Mouse (Mus musculus): ENCODE results near the gene Odaph.
A peak's percentile ranks its signal among the peaks of the same experiment; 100 is the strongest.
"Not testable (repeated sequence)": the region's sequence is repeated elsewhere in the genome, so short reads cannot be mapped to it uniquely, and the experiment has no call there.

The Odaph gene

DNA sequence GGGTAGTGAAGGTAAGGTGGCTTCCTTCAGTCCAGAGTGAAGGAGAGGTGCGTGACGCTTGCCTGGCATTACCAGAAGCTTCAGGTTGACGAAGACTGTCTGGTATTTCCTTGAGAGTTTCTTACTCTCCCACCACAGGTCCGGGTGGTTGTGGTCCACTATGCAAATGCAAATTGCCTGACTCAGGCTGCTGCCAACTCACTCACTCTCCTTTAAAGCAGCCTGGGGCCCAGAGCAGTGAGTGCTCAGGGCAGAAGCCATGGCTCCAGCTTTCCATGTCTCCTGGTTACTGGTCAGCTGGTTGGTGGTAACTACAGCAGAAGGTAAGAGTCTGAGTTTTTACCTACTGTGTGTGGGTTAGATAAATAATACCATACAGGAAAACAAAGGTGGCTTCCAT lies at the start of gene Odaph:
Gene Odaph, plus strand, starts transcription at position 240 of the 400 bp plus-strand sequence.
- DNase-seq = no peak

DNA sequence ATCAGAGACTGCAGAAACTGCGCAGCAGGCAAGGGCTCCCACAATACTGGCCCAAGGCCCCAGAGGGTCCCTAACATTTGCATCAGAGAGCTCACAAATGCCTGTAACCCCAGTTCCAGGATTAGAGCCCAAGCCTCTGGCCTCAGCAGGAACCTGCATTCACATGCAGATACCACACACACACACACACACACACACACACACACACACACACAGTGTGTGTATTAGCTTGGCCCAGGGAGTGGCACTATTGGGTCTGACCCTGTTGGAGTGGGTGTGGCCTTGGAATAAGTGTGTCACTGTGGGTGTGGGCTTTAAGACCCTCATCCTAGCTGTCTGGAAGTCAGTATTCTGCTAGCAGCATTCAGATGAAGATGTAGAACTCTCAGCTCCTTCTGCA lies 41.7 kb upstream of the Odaph start:
- DNase-seq = not testable (repeated sequence)

DNA sequence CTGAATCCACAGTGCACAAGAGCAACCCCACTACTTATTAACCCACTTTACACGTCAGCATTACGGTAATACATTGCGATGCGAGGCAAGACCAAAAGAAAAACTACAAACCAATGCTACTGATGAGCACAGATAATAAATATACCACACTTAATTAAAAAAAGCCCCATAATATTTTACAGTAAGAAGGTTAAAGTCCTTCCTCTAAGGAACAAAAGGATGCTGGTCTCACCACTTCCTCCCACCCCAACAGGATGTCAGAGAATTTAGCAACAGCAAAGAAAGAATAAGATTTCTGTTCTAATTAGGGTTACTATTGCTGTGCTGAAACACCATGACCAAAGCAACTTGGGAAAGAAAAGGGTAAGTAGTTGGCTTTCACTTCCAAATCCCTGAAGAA lies 40.3 kb upstream of the Odaph start:
- no peak for DNase-seq

DNA sequence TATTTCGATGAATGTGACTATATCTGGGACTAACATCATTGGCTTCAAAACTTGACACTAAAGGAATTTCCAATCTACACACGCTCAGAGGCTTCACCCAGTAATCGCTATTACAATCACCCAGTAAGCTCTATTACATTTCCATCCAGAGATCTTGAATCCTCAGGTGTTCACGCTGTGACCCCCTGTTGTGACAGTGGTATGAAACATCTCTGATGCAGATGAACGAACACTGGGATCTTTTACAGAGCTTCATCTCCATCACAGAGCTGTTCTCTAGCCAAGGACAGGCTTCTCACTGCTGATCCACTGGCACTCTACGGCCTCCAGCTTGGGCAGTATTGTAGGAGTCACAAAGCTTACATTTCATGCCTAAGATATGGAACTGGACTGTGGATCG lies 37.8 kb upstream of the Odaph start:
- no peak for DNase-seq

DNA sequence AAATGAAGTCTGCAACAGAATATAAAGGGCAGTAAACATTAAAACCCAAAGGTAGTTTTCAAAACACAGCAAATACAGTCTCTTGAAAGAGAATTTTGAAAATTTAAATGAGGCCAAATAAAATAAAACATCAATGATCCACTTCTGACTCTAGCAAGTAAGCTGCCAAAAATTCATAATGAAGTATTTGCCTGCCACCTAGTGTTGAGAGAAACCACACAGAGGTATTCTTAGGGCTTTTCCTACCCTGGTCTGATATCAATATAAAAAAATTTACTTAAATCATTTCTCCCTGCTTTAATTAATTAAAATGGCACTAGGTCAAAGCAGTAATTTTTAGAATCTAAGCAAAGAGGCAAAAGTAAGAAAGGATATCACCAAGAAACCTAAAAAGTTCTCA lies 35.9 kb upstream of the Odaph start:
- DNase-seq = no peak

DNA sequence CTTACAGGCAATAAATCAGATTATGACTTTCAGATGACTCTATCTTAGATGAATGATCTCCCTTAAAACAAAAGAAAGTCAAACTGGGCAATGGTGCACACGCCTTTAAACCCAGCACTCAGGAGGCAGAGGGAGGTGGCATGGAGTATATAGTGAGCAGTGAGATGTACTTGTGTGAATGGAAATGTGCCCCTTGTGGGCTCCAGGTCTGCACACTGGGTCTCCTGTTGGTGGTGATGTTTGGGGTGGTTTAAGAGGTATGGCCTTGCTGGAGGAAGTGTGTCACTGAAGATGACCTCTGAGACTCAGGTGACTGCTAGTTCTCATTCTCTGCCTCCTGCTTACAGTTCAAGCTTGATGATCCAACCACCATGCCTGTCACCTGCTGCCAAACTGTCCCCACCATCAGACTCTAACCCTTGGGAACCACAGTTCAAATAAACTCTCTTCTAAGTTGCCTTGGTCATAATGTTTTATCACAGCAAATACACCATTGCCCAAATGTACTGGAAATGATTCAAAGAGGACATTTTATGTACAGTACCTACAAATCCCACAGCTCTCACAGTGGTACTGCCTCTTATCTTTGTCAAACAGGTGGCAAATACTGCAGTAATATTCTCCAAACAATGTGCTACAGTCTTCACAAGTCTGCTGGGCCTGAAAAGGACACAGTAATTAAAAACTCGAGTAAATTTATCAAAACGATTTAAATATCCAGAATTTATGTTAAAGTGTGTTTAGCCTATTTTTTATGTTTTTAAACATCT lies 30.1 kb upstream of the Odaph start:
- no peak for DNase-seq

DNA sequence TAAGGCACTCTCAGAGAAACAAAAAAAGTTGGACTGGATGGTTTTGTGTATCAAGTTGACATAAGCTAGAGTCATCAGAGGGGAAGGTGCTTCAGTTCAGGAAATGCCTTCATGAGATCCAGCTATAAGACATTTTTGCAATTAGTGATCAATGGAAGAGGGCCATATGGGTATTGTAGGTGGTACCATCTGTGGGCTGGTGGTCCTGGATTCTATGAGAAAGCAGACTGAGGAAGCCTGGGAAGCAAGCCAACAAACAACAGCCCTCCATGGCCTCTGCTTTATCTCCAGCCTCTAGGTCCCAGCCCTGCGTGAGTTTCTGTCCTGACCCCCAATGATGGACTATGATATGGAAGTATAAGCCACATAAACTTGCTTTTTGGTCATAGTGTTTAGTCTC lies 28.2 kb upstream of the Odaph start:
- DNase-seq = no peak

DNA sequence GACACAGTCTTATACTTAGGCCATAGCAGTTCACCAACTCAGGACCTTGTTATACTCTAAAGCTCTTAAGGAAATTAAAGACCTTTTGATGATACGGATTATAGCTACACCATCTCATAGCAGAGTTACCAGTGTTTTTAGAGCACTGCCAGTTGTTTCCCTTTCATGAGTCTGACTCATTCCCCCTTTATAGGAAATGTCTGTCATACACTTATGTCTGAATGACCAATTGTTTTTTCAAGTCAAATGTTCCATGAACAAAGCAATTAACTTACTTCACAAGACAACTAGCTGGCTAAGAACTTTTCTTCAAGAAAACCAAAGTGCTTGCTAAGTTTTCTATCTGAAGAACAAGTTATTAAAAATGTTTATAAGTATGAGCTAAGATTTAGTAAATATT lies 27.3 kb upstream of the Odaph start:
- DNase-seq = no peak

DNA sequence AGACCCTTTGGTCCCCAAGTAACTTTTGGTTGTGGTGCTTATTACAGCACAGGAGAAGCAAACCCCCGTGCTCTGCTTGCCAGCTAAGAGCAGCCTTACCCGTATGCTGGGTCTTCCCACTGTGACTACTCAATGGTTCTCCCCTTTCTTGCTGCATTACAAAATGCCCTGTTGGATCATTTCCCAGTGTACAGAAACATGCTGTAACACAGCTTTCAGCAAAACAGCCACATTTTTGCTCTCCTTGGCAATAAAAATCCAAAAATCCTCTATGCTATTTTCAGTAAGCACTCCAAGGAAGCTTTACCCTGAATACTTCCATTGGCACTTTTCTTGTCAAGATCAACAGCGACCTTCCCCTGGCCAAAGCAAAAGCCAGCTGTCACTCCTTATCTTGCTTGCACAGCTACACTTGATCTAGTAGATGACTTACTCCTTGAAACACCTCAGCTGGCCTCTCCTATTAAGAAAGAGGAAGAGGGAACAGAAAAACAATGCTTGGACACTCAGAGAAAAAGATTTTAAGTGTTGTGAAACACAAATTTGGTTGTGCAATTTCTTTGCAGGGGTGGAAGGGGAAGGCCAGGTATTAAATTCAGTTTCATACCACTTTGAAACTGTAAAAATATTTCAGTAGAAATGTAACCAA lies 26.5 kb upstream of the Odaph start:
- no peak for DNase-seq

DNA sequence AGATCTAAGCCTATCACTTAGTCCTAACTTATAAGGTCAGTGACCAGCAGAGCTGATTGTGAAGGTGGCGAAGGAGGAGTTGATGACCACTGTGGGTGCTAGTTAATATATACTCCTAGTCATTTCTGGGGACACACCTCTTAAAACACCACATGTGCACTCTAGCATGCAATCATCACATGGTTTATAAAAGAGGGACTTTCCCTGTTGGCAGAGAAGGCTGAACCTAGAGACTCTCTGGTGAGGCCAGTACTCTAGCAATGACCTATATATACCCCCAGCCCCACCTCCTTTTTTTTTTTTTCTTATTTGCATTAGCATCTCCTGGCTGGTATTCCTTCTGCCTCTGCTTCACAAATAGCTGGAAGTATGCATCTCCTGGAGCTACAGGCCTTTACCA lies 25.9 kb upstream of the Odaph start:
- DNase-seq = no peak

DNA sequence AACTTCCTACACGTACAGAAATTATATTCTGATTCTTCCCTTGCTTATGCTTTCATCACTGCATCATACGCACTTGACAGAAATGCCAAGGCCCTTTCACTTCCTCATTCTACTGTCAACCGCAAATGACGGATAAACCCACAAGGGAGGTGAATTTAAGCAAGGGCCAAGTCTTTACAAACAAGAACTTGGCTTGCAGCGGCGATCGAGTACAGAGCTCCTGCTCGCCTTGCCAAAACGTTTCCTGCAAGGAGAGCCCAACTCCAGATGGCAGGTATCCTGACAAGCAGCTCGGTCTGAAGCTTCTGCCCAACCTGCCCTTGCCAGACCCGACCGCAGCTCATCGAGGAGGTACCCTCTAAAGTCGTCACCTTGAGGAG lies 25.0 kb upstream of the Odaph start:
- DNase-seq = no peak

DNA sequence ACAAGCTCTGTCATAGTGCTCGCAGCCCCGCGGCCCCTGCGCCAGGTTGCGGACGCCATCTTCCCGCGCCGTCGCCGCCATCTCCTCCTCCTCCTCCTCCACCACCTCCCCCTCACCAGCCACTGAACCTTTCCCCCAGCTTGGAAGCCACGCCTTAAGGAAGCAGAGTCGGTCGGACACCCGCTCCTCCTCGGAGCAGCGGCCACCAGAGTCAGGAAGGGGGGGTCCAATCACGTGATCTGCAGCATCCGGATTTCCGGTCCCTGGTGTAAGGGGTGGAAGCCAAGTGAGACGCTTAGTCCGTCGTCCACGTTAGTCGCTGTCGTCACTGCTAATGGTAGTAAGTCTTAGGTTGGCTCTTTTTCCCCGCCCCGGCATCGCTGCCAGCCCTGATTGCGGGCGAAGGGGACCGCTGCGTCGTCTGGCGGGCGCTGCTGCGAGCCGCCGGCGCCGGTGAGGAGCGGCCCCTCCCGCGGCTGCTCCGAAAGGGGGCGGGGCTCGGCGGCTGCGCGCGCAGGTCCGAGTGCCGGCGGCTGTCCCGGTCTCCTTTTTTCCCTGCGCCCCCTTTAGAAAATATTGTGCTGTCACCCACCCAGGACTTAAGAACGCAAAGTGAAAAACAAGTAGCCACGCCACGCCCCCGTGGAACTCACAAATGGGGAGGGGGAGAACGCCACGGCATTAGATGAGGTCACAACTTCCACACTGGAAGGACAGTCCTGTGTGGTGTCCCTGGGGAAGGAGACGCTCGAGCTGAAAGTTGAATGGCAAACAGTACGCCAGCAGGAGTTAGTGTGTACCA lies 24.4 kb upstream of the Odaph start, which contains the start of gene Rchy1:
Gene Rchy1, minus strand, starts transcription at position 430 of the 802 bp plus-strand sequence.
- DNase-seq = peak; percentile 94 to 96

DNA sequence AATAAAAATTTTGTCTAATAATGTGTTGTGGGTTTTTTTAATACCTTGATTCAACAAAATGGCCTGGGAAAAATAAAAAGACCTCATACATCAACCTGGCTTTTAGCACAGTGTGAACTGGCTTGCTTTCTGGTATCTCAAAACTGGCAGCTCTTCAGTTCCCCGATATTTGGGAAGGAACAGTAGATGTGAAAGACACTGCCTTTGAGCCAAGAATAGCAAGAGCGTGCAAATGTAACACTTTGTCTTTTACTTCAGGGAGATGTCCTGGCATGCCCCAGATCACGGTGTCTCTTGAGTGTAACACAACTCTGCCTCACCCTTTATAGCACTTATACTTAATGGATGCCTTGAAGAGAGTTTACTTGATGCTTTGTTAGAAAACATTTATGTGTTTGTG lies 15.2 kb upstream of the Odaph start:
- DNase-seq = no peak

DNA sequence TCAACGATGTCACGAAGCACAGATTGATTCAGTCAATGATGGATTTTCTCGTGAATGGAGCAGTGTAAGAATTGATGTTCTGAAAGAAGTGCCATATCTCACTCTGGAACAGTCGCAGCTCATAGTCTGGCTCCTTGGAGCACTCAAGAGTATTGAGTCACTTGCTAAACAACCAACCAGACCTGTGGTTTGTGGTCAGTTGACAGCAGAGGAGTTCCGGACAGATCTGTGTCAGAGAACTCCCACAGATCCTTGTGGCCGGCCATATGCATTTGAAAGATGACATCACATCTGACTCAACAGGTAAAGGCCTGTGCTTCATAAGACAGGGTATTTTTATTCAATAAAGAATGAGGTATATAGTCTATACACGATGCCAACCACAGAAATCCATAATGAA lies 13.3 kb upstream of the Odaph start:
- DNase-seq = no peak

DNA sequence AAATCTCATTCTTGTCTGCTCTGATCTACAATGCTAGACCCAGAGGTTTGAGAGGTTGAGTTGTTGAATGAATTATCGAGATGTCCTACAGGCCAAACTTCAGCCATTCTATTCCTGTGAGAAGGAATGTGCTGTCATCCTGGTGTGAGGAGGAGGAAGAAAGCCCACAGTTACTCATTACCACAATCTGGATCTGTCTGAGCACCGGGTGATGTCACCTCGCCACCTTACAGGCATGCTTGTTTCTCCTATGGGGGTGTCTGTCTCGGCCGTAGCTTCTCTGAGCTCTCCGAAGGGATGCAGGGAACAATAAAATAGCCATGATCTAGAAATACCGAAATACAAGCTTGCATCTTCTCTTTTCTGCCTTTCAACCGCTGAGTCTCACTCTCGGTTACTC lies 11.5 kb upstream of the Odaph start:
- DNase-seq = no peak

DNA sequence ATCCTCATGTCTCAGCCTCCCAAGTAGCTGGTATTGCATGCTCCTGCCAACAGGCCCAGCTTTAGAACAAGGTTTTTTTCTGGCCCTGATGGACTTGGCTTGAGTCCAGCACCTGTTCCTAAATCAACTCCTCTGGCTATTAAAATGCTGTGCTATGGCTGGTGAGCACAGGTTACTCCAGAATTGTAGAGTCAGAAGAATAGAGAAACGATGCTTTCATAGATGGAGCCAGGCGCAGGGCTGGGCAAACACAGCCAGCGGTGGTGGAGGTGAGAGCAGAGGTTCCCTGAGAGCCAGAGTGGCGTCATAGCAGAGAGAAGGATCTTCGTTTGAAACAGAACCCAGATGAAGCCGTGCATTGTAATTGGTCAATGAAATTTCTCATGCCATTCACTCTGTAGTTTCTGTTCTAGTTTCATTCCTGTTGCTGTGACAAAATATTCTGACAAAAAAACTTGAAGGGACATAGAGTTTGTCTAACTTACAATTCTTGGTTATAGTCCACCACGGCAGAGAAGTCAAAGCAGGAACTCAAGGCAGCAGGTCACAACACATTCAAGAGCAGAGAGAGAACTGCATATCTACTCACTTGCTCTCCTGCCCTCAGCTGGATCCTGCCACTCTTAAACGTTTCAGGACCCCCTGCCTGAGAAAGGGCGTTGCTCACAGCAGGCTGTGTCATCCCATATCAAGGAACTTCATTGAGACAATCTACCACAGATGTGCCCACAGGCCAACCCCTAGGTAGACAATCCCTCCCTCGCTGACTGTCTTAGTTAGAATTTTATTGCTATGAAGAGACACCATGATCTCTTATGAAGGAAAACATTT lies 10.5 kb upstream of the Odaph start:
- DNase-seq = no peak

DNA sequence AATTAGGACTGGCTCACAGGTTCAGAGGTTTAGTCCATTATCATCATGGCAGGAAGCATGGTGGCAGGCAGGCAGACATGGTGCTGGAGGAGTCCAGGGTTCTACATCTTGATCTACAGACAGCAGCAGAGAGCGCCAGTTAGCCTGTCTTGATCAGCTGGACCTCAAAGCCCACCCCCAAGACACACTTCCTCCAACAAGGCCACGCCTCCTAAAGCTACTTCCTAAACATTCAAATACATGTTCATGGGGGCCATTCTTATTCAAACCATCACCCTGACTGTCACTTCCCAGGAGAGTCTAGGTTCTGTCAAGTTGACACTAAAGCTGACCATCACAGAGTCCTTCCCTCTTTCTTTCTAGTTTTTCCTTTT lies 9.9 kb upstream of the Odaph start:
- DNase-seq = no peak

DNA sequence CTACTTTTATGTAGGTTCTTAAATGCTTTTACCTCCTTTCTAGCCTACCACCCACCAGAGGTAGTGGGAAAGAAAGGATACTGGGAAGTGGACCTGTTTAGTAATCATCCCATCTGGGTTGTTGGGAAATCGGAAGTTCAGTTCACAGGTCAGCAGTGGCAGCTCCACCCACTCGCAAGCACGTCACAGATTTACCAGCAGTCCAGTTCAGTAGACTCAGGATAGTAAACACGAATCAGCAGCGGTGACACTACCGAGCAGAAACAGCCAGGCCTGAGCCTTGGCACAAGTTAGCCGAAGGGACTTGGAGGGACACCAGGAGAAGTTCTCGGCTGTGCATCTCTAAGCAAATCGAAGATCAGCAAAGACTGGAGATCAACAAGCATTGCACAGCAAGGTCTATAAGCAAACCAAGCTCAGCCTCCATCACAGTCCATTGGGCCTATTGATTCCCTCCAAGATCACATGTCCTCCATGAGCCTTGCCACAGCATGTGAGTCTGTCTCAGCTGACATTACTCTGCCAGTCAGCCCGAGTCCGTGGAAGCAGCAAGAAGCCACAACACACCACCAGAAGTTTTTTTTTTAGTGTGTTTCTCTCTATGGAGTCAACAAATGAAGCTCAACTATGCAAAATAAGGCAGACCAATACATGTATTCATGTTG lies 6.0 kb upstream of the Odaph start:
- no peak for DNase-seq

DNA sequence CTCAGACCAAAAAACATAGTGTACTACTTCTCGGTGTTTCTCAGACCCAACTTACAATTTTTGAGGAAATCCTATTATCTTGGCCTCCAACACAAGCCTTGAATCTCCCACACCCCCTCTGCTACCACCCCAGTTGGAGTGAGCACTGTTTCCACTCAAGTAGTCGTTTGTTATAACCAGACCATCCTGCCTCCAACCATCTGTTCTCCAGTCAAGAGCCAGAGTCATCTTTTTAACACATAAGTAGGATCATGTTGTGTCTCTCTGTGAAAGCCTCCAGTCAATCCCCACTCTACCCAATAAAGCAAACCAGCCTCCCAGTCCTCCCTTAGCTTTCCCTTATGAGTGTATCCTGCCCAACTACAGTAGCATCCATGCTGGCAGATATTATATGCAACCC lies 3.8 kb upstream of the Odaph start:
- no peak for DNase-seq

DNA sequence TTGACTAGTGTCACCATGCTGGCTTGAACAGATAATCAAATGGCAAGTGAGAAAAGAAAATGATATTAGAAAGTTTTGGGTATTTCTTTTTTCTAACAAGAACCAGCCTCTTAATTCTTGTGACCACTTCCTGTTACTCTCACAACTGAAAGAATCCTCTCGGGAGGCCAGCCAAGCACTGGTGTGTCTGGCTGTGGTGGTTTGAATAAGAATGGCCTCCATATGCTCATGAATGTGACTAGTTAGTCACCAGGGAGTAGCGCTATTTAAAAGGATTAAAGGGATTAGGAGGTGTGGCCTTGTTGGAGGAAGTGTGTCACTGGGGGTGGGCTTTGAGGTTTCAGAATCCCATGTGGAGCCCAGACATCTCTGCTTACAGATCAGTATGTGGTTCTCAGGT lies 1.6 kb upstream of the Odaph start:
- no peak for DNase-seq

DNA sequence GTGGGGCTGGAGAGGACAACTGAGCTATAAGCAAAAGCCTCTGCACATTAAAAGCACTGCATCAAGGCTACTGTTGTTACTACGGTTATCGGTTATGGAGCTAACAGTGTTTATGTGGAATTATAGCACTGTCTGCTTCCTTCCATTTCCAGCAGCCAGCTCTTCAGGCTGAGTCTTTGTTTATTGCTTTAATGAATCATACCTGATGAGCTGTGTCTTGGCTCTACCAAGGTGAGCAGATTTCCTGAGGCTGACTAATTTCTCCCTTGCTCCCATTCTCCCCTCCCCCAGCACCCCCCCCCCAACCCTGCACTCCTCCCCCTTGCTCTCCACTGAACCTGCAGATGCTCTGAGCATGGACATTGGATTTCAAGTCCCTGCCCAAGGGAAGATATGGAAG lies 524 bp downstream of the Odaph start:
- DNase-seq = no peak

DNA sequence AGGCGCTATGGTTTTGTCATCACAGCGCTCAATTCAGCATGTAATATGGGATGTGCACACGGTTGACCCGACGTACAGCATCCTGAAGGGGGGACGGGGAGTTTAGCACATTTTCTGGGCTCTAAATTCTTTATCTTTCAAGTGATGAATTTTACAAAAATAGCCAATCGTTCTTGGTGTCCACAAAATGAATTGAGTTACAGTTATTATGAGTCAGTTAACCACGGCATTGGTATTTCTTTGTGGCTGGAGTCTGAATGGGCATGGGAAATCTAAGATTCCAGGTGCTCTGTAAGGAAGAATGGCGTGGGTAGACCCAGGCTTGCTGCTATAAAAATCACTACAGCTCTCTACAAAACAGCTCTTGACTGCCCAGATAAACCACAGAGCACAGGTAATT lies 2.0 kb downstream of the Odaph start:
- no peak for DNase-seq
